Mouse (Mus musculus): ENCODE data around the gene Dst.
A peak's percentile ranks its signal among the peaks of the same experiment; 100 is the strongest.

Dst gene

GRCm38 (mm10) chr1:33977832-33978231 is 69.8 kb downstream of the Dst start:
- no peak for DNase-seq (ENCODE audit: low spot score)

GRCm38 (mm10) chr1:33980420-33980819 is 72.4 kb downstream of the Dst start:
- DNase-seq (ENCODE audit: low spot score): no peak

- DNase-seq (ENCODE audit: low spot score): no peak
Measured at GRCm38 (mm10) chr1:33989643-33990042, 81.6 kb downstream of the Dst start.

- DNase-seq (ENCODE audit: low spot score): no peak
Measured at GRCm38 (mm10) chr1:33991067-33991466, 83.0 kb downstream of the Dst start.

GRCm38 (mm10) chr1:33992810-33993209 is 84.8 kb downstream of the Dst start:
- no peak for DNase-seq (ENCODE audit: low spot score)

- no peak for DNase-seq (ENCODE audit: low spot score)
Measured at GRCm38 (mm10) chr1:33994201-33994600, 86.2 kb downstream of the Dst start.

GRCm38 (mm10) chr1:33995386-33995785 is 87.4 kb downstream of the Dst start:
- no peak for DNase-seq (ENCODE audit: low spot score)

- DNase-seq (ENCODE audit: low spot score): peak; percentile 43
Measured at GRCm38 (mm10) chr1:33996105-33996887, 88.3 kb downstream of the Dst start.

GRCm38 (mm10) chr1:34002321-34002720 is 94.3 kb downstream of the Dst start:
- no peak for DNase-seq (ENCODE audit: low spot score)

GRCm38 (mm10) chr1:34002970-34003369 is 94.9 kb downstream of the Dst start:
- DNase-seq (ENCODE audit: low spot score): peak; percentile 51

GRCm38 (mm10) chr1:34005238-34005725 is 97.3 kb downstream of the Dst start:
- DNase-seq (ENCODE audit: low spot score): peak; percentile 37

- DNase-seq (ENCODE audit: low spot score): peak; percentile 90
Measured at GRCm38 (mm10) chr1:34005726-34006638, 98.0 kb downstream of the Dst start.

GRCm38 (mm10) chr1:34006828-34007361 is 98.9 kb downstream of the Dst start:
- no peak for DNase-seq (ENCODE audit: low spot score)

- DNase-seq (ENCODE audit: low spot score): peak; percentile 37
Measured at GRCm38 (mm10) chr1:34007379-34007778, 99.4 kb downstream of the Dst start.

GRCm38 (mm10) chr1:34011051-34011677 is 103.1 kb downstream of the Dst start:
- DNase-seq (ENCODE audit: low spot score): peak; percentile 71

GRCm38 (mm10) chr1:34011821-34012271 is 103.8 kb downstream of the Dst start:
- peak; percentile 55 for DNase-seq (ENCODE audit: low spot score)

GRCm38 (mm10) chr1:34013490-34013889 is 105.5 kb downstream of the Dst start:
- no peak for DNase-seq (ENCODE audit: low spot score)

- no peak for DNase-seq (ENCODE audit: low spot score)
Measured at GRCm38 (mm10) chr1:34016780-34017179, 108.8 kb downstream of the Dst start.

- no peak for DNase-seq (ENCODE audit: low spot score)
Measured at GRCm38 (mm10) chr1:34017323-34017722, 109.3 kb downstream of the Dst start.

GRCm38 (mm10) chr1:34020599-34020998 is 112.6 kb downstream of the Dst start:
- DNase-seq (ENCODE audit: low spot score): no peak

- DNase-seq (ENCODE audit: low spot score): no peak
Measured at GRCm38 (mm10) chr1:34021574-34021973, 113.5 kb downstream of the Dst start.

- no peak for DNase-seq (ENCODE audit: low spot score)
Measured at GRCm38 (mm10) chr1:34023154-34023553, 115.1 kb downstream of the Dst start.

All from embryo, embryonic 10 days (tissue).